Mouse (Mus musculus): ENCODE measurements around the gene 2310022B05Rik. TPM values are rescaled to one million over a fixed set of nuclear protein-coding genes. Genes with fewer than 3 reads are reported as not detected.

Gene 2310022B05Rik
- 10.1 and 23.4 TPM in 2 replicates for polyA plus RNA-seq (2021; fragmentation: Nextera tagmentation)
- long read RNA-seq, experiment 1, transcript 2310022B05Rik-201 (4 exons, 3,307 nt), result major isoform, 46 of 52 reads
- long read RNA-seq, experiment 1, partial matches to known transcripts, result 1 of 52 reads
- long read RNA-seq, experiment 1, other reads (novel, unspliced or antisense), result 5 of 52 reads
- long read RNA-seq, experiment 2, partial matches to known transcripts, result 0 of 11 reads
- long read RNA-seq, experiment 2, other reads (novel, unspliced or antisense), result 10 of 11 reads

DNA sequence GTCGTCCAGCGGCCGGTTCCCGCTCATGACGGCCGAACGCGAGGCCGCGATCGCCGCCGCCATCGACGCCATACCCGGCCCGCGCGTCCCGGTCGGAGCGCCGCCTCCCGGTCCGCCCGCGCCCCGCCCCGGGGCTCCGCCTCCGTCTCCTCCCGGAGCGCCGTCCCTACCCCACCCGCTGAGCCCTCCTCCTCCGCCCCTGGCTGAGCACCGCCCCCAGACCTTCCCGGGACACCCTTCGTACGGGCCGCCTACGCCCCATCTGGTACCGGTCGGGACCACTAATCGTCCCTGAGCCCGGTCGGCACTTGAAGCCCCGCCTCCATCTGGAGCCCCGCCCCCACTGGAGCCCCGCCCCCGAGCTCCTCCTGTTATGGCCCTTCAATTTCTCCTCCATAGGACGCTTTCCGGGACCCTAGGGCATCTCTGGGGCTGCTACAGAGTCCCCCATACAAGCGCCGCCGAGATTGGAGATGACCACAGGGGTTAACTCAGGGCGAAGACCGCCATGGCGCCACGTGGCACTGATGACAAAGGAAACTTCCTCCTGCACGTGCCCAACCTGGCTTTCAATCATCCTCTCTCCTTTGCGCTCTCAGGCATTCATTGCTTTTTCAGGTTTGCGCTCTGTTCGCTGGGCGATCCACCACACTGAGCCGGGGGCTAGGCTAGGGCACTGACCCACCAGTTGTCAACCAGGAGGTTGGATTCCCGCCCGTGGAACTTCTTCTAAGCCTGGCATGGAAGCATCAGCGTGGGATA lies at the start of gene 2310022B05Rik:
2310022B05Rik (minus strand) TSS at position 258 of the 762 bp plus-strand sequence.

Other genes with a start within 250 kb of the 2310022B05Rik start
- 30.7 and 46.2 TPM in 2 replicates for gene Pgbd5, start 223.7 kb downstream of the 2310022B05Rik start, polyA plus RNA-seq (2021; fragmentation: Nextera tagmentation)
- 20.9 and 23.6 TPM in 2 replicates for gene Cog2, start 142.6 kb downstream of the 2310022B05Rik start, polyA plus RNA-seq (2021; fragmentation: Nextera tagmentation)
- 8.5 and 15.3 TPM in 2 replicates for gene Agt, start 93.7 kb downstream of the 2310022B05Rik start, polyA plus RNA-seq (2021; fragmentation: Nextera tagmentation)
- 0.11 and 0.19 TPM in 2 replicates for gene Capn9, start 87.3 kb downstream of the 2310022B05Rik start, polyA plus RNA-seq (2021; fragmentation: Nextera tagmentation)
- gene Ttc13, start 58.6 kb upstream of the 2310022B05Rik start, polyA plus RNA-seq (2021; fragmentation: Nextera tagmentation), result 11.5 and 11.7 TPM in 2 replicates
- gene Arv1, start 58.8 kb upstream of the 2310022B05Rik start, polyA plus RNA-seq (2021; fragmentation: Nextera tagmentation), result 8.2 and 9.9 TPM in 2 replicates
- gene Fam89a, start 88.5 kb upstream of the 2310022B05Rik start, polyA plus RNA-seq (2021; fragmentation: Nextera tagmentation), result 0.44 and 3.3 TPM in 2 replicates
- gene Trim67, start 129.7 kb upstream of the 2310022B05Rik start, polyA plus RNA-seq (2021; fragmentation: Nextera tagmentation), result 0.38 and 0.77 TPM in 2 replicates
- gene Gnpat, start 199.7 kb upstream of the 2310022B05Rik start, polyA plus RNA-seq (2021; fragmentation: Nextera tagmentation), result 37.4 and 42.4 TPM in 2 replicates
- gene 2810004N23Rik, start 199.8 kb upstream of the 2310022B05Rik start, polyA plus RNA-seq (2021; fragmentation: Nextera tagmentation), result 16.6 and 17.4 TPM in 2 replicates
- gene Exoc8, start 234.3 kb upstream of the 2310022B05Rik start, polyA plus RNA-seq (2021; fragmentation: Nextera tagmentation), result 3.2 and 6.4 TPM in 2 replicates
- 3.0 and 3.4 TPM in 2 replicates for gene Sprtn, start 234.5 kb upstream of the 2310022B05Rik start, polyA plus RNA-seq (2021; fragmentation: Nextera tagmentation)

Data from left cerebral cortex, adult 6 months (tissue).